Mouse (Mus musculus): Measurements from ENCODE around the gene Tenm4.

Gene Tenm4

GRCm38 (mm10) chr7:96959168-96959567 is 788.1 kb downstream of the Tenm4 start:
- no peak for DNase-seq (ENCODE audit: low spot score in 2 of 2)

Measured in heart, adult 9 months (tissue).